Mouse (Mus musculus) neural tube, postnatal 0 days (tissue): ENCODE measurements around the gene D630003M21Rik. TPM values are rescaled to one million over a fixed set of nuclear protein-coding genes. Genes with fewer than 3 reads are reported as not detected.

ENCODE experiments used
- microRNA-seq: library from miRNA; unstranded; fragments of <30 nt; microRNA quantifications from one replicate; pipeline ENCODE4, GENCODE M21; 2016
- polyA plus RNA-seq: library from polyadenylated mRNA; unstranded; fragments of >200 nt; fragmentation: Nextera tagmentation; extraction: Ambion mirVana; gene quantifications from 2 replicates; pipeline ENCODE4 v1.2.1, GENCODE M21; 2015

The D630003M21Rik gene
- polyA plus RNA-seq, result 2.0 and 2.1 TPM in 2 replicates

GRCm38 (mm10) chr2:158228670-158229502 lies at the start of gene D630003M21Rik:
Gene D630003M21Rik (minus strand): TSS chr2:158229222.

DNA sequence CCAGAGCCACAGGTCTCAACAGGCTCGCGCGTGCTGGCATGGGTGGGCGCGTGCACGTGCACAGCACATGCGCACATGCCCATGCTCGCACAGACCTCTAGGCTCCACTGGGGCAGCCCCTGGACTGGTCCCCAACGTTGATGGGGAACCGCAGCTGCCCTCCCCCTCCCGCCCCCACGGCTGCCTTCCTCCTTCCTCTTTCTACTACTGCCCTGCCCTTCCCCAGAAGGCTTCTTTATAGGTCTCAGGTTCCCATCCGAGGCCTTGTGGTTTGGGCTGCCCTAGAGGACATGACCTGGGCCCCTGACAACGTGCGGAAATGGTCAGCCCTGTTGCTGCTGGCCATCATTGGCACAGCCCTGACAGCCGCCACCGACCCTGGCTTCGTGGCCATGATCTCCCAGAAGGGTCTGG lies 29.0 kb upstream of the D630003M21Rik start, which contains the start of gene Bpi:
Gene Bpi, plus strand, starts transcription at position 90 of the 414 bp plus-strand sequence.

GRCm38 (mm10) chr2:158146223-158146622 lies 82.8 kb downstream of the D630003M21Rik start, which contains the start of gene Tgm2:
Gene Tgm2 (minus strand): TSS chr2:158146436.

Small RNA genes lying within 50 kb of the gene (microRNA-seq; reads per million reads assigned to microRNA genes)
- not detected for gene Mir7685

Other genes with a start within 250 kb of the D630003M21Rik start
- gene Tti1, start 200.8 kb downstream of the D630003M21Rik start, polyA plus RNA-seq, result 9.9 and 10.2 TPM in 2 replicates
- 22.4 and 23.2 TPM in 2 replicates for gene Rprd1b, start 200.7 kb downstream of the D630003M21Rik start, polyA plus RNA-seq
- 8.6 and 8.9 TPM in 2 replicates for gene Tgm2, start 82.8 kb downstream of the D630003M21Rik start, polyA plus RNA-seq
- gene Bpi, start 28.9 kb upstream of the D630003M21Rik start, polyA plus RNA-seq, result not detected in 2 replicates
- gene Lbp, start 77.3 kb upstream of the D630003M21Rik start, polyA plus RNA-seq, result 10.2 and 15.3 TPM in 2 replicates
- 703 and 881 TPM in 2 replicates for gene Snhg11, start 146.4 kb upstream of the D630003M21Rik start, polyA plus RNA-seq
- gene Ralgapb, start 180.6 kb upstream of the D630003M21Rik start, polyA plus RNA-seq, result 23.3 and 27.1 TPM in 2 replicates